In genomic region chr8:84966603-84967002, GRCm38 (mm10) we compare ENCODE assay signal across 8 mouse cellular contexts. TPM values are rescaled to one million over a fixed set of nuclear protein-coding genes. Genes with fewer than 3 reads are reported as not detected.
DNase-seq lines count a peak whose midpoint lies in the region; ATAC-seq lines count a peak whose summit lies in the region.
"Had no signal": no experiment of that assay in that cellular context is flagged by ENCODE, and none has a peak within 500 bp of the region (broad histone marks: within the 10 kb centered on the region; RNA-seq: fewer than 3 reads in every experiment).

No protein-coding gene starts in this region.

- no peaks in the 10 kb centered on the region for H3K27me3 ChIP-seq in neural tube, embryonic 12.5 days (replicated peaks)
- H3K27me3 ChIP-seq in forebrain, embryonic 15.5 days: no peaks in the 10 kb centered on the region
- no peaks in the 10 kb centered on the region for H3K27me3 ChIP-seq in liver, embryonic 11.5 days (replicated peaks; ENCODE audit: control insufficient read depth, insufficient read depth, low read length)

- H3K27ac ChIP-seq in neural tube, embryonic 12.5 days: no peak overlapping the region
- no peak overlapping the region for H3K27ac ChIP-seq in forebrain, embryonic 15.5 days (replicated peaks)
- H3K27ac ChIP-seq in liver, embryonic 11.5 days (ENCODE audit: low read depth, low read length): peak overlapping the region; percentile 96

- peak overlapping the region; percentile 89 for H3K4me2 ChIP-seq in neural tube, embryonic 12.5 days (replicated peaks)
- no peak overlapping the region for H3K4me2 ChIP-seq in forebrain, embryonic 15.5 days (replicated peaks)
- H3K4me2 ChIP-seq in liver, embryonic 11.5 days: peak overlapping the region; percentile 97

- no peak overlapping the region for H3K4me3 ChIP-seq in neural tube, embryonic 12.5 days
- no peak overlapping the region for H3K4me3 ChIP-seq in forebrain, embryonic 15.5 days
- peak overlapping the region; percentile 89 for H3K4me3 ChIP-seq in liver, embryonic 11.5 days (ENCODE audit: low read depth, low read length)

- intact Hi-C loops in gastrocnemius, postnatal 36 days (cut with DNase I): loop anchor here (5.0 kb wide), 1 partner anchor 36 kb away; no protein-coding TSS in a partner anchor

- H3K4me1 ChIP-seq in neural tube, embryonic 12.5 days: peaks cover 26% of the 10 kb centered on the region
- H3K4me1 ChIP-seq in forebrain, embryonic 15.5 days: peaks cover 42% of the 10 kb centered on the region
- peaks cover 50% of the 10 kb centered on the region for H3K4me1 ChIP-seq in liver, embryonic 11.5 days (replicated peaks; ENCODE audit: control insufficient read depth, insufficient read depth, low read length)

- no peak for DNase-seq in neural tube, embryonic 10.5 days (ENCODE audit: extremely low spot score, low spot score)
- DNase-seq in liver, embryonic 11.5 days (ENCODE audit: low spot score): no peak
- peak; percentile 29 to 58 for DNase-seq in thymus, postnatal 36 days
- no peak for DNase-seq in gastrocnemius, postnatal 36 days
- no peak for DNase-seq in cerebellum, postnatal 14 days

- no peak overlapping the region for H3K9ac ChIP-seq in neural tube, embryonic 12.5 days
- no peak overlapping the region for H3K9ac ChIP-seq in forebrain, embryonic 15.5 days (replicated peaks)
- H3K9ac ChIP-seq in liver, embryonic 11.5 days (ENCODE audit: low read depth, low read length): peak overlapping the region; percentile 53

- H3K9me3 ChIP-seq in neural tube, embryonic 12.5 days: no peaks in the 10 kb centered on the region
- H3K9me3 ChIP-seq in forebrain, embryonic 15.5 days: no peaks in the 10 kb centered on the region
- H3K9me3 ChIP-seq in liver, embryonic 11.5 days (ENCODE audit: control insufficient read depth, low read length): no peaks in the 10 kb centered on the region

- WGBS in neural tube, embryonic 12.5 days: 51% methylated on average over 3 of the region's 3 CpGs
- WGBS in forebrain, embryonic 15.5 days: 57% methylated on average over 3 of the region's 3 CpGs
- 21% methylated on average over 3 of the region's 3 CpGs for WGBS in liver, embryonic 11.5 days

- ATAC-seq in neural tube, embryonic 12.5 days (ENCODE audit: low FRiP score, low read depth): no peak
- ATAC-seq in forebrain, embryonic 15.5 days (replicated peaks): 0 out of 2 replicates have a peak, but pooled peaks have one; percentile 2
- peak; percentile 27 for ATAC-seq in liver, embryonic 11.5 days (replicated peaks; ENCODE audit: low FRiP score)

- peaks cover 13% of the 10 kb centered on the region for H3K36me3 ChIP-seq in neural tube, embryonic 12.5 days
- H3K36me3 ChIP-seq in forebrain, embryonic 15.5 days: peaks cover 7% of the 10 kb centered on the region
- peaks cover 15% of the 10 kb centered on the region for H3K36me3 ChIP-seq in liver, embryonic 11.5 days (ENCODE audit: control insufficient read depth, insufficient read depth, low read length)

RNA-seq across cellular contexts. Expression of gene Gm49661, which starts 2.6 kb away (rescaled TPM):
- polyA plus RNA-seq in neural tube, embryonic 12.5 days (2016; fragmentation: Nextera tagmentation; extraction: Ambion mirVana): not detected in 2 replicates
- not detected in 2 replicates for polyA plus RNA-seq in forebrain, embryonic 15.5 days (2015; fragmentation: Nextera tagmentation; extraction: Ambion mirVana)
- not detected in 2 replicates for polyA plus RNA-seq in liver, embryonic 11.5 days (2014; fragmentation: Nextera tagmentation; extraction: Ambion mirVana)
- total RNA-seq in gastrocnemius, postnatal 36 days (2021): not detected
- total RNA-seq: neutrophil, adult 5-6 weeks had no signal

RNA-seq across cellular contexts. Expression of gene Prdx2, which starts 2.8 kb away (rescaled TPM):
- 1,247 and 1,331 TPM in 2 replicates for polyA plus RNA-seq in neural tube, embryonic 12.5 days (2016; fragmentation: Nextera tagmentation; extraction: Ambion mirVana)
- polyA plus RNA-seq in forebrain, embryonic 15.5 days (2015; fragmentation: Nextera tagmentation; extraction: Ambion mirVana): 1,445 and 1,467 TPM in 2 replicates
- 1,398 and 1,409 TPM in 2 replicates for polyA plus RNA-seq in liver, embryonic 11.5 days (2014; fragmentation: Nextera tagmentation; extraction: Ambion mirVana)
- total RNA-seq in gastrocnemius, postnatal 36 days (2021): 100 to 1,000 TPM; 180 to 196 TPM

RNA-seq across cellular contexts. Expression of gene Rnaseh2a, which starts 3.0 kb away (rescaled TPM):
- polyA plus RNA-seq in neural tube, embryonic 12.5 days (2016; fragmentation: Nextera tagmentation; extraction: Ambion mirVana): 78.4 and 85.2 TPM in 2 replicates
- 96.4 and 98.5 TPM in 2 replicates for polyA plus RNA-seq in forebrain, embryonic 15.5 days (2015; fragmentation: Nextera tagmentation; extraction: Ambion mirVana)
- polyA plus RNA-seq in liver, embryonic 11.5 days (2014; fragmentation: Nextera tagmentation; extraction: Ambion mirVana): 195 and 197 TPM in 2 replicates
- total RNA-seq in gastrocnemius, postnatal 36 days (2021): 10 to 100 TPM; 23.3 to 23.8 TPM

RNA-seq across cellular contexts. Expression of gene Junb, which starts 11.9 kb away (rescaled TPM):
- 9.9 TPM in 2 replicates for polyA plus RNA-seq in neural tube, embryonic 12.5 days (2016; fragmentation: Nextera tagmentation; extraction: Ambion mirVana)
- 7.6 TPM in 2 replicates for polyA plus RNA-seq in forebrain, embryonic 15.5 days (2015; fragmentation: Nextera tagmentation; extraction: Ambion mirVana)
- polyA plus RNA-seq in liver, embryonic 11.5 days (2014; fragmentation: Nextera tagmentation; extraction: Ambion mirVana): 21.1 and 23.2 TPM in 2 replicates
- total RNA-seq in gastrocnemius, postnatal 36 days (2021): 10 to 100 TPM in 1 of 2 experiments, 1 to 10 TPM in 1; 4.3 to 12.8 TPM

RNA-seq across cellular contexts. Expression of gene Rtbdn, which starts 19.8 kb away (rescaled TPM):
- 0.93 and 1.1 TPM in 2 replicates for polyA plus RNA-seq in neural tube, embryonic 12.5 days (2016; fragmentation: Nextera tagmentation; extraction: Ambion mirVana)
- polyA plus RNA-seq in forebrain, embryonic 15.5 days (2015; fragmentation: Nextera tagmentation; extraction: Ambion mirVana): 2.0 and 2.3 TPM in 2 replicates
- polyA plus RNA-seq in liver, embryonic 11.5 days (2014; fragmentation: Nextera tagmentation; extraction: Ambion mirVana): 0.22 and 0.49 TPM in 2 replicates
- not detected for total RNA-seq in gastrocnemius, postnatal 36 days (2021)
- total RNA-seq: neutrophil, adult 5-6 weeks had no signal

Comparison
In these comparisons a context has a peak if more than half of its experiments do, and no peak if none do; other contexts are left out.
1. DNase-seq: peak in thymus, postnatal 36 days (2 of 2); none in neural tube, embryonic 10.5 days (single experiment), liver, embryonic 11.5 days (single experiment), gastrocnemius, postnatal 36 days (0 of 2) and cerebellum, postnatal 14 days (0 of 2).